Mouse (Mus musculus): ENCODE data around the gene Cdk17. TPM values are rescaled to one million over a fixed set of nuclear protein-coding genes. Genes with fewer than 3 reads are reported as not detected.
A peak's percentile ranks its signal among the peaks of the same experiment; 100 is the strongest.
"Not testable (repeated sequence)": the region's sequence is repeated elsewhere in the genome, so short reads cannot be mapped to it uniquely, and the experiment has no call there.

Gene Cdk17
- polyA plus RNA-seq, 1 experiment from 2014 or later, result 49.7 TPM

- no peak overlapping the region for H3K4me2 ChIP-seq (replicated peaks)
- no peaks in the 10 kb centered on the region for H3K36me3 ChIP-seq
- 84% methylated on average over 10 of the region's 10 CpGs for WGBS
- H3K27ac ChIP-seq, result no peak overlapping the region
- no peak for ATAC-seq (ENCODE audit: low FRiP score)
- H3K9ac ChIP-seq, result no peak overlapping the region
- H3K4me3 ChIP-seq, result no peak overlapping the region
- H3K9me3 ChIP-seq (replicated peaks), result no peaks in the 10 kb centered on the region
- no peaks in the 10 kb centered on the region; the same call in 1 of the 2 replicates for H3K4me1 ChIP-seq
- no peaks in the 10 kb centered on the region for H3K27me3 ChIP-seq
Measured at GRCm38 (mm10) chr10:93145088-93145487, 15.6 kb upstream of the Cdk17 start.

- Histone ChIP-seq H3K9ac (no peak overlapping the region), H3K27ac (no peak overlapping the region), H3K36me3 (no peaks in the 10 kb centered on the region), H3K9me3 (replicated peaks) (no peaks in the 10 kb centered on the region), H3K4me2 (replicated peaks) (no peak overlapping the region), H3K4me1 (no peaks in the 10 kb centered on the region; the same call in 1 of the 2 replicates), H3K27me3 (no peaks in the 10 kb centered on the region), H3K4me3 (no peak overlapping the region)
- WGBS, result 91% methylated on average over 4 of the region's 4 CpGs
- ATAC-seq (ENCODE audit: low FRiP score), result no peak
Measured at GRCm38 (mm10) chr10:93146601-93147000, 14.1 kb upstream of the Cdk17 start.

GRCm38 (mm10) chr10:93147691-93148090 lies 13.0 kb upstream of the Cdk17 start:
- no peaks in the 10 kb centered on the region for H3K9me3 ChIP-seq (replicated peaks)
- ATAC-seq (ENCODE audit: low FRiP score), result no peak
- H3K4me1 ChIP-seq, result no peaks in the 10 kb centered on the region; the same call in 1 of the 2 replicates
- no peaks in the 10 kb centered on the region for H3K36me3 ChIP-seq
- no peak overlapping the region for H3K4me3 ChIP-seq
- no peak overlapping the region for H3K4me2 ChIP-seq (replicated peaks)
- whole genome bisulfite sequencing, result 89% methylated on average over 6 of the region's 6 CpGs
- H3K27ac ChIP-seq, result no peak overlapping the region
- H3K27me3 ChIP-seq, result no peaks in the 10 kb centered on the region
- H3K9ac ChIP-seq, result no peak overlapping the region

GRCm38 (mm10) chr10:93149597-93149996 lies 11.1 kb upstream of the Cdk17 start:
- WGBS, result 56% methylated on average over 1 of the region's 2 CpGs
- no peaks in the 10 kb centered on the region for H3K4me1 ChIP-seq
- no peaks in the 10 kb centered on the region for H3K9me3 ChIP-seq (replicated peaks)
- no peaks in the 10 kb centered on the region for H3K27me3 ChIP-seq
- H3K27ac ChIP-seq, result no peak overlapping the region
- H3K4me3 ChIP-seq, result no peak overlapping the region
- H3K9ac ChIP-seq, result no peak overlapping the region
- ATAC-seq (ENCODE audit: low FRiP score), result no peak
- H3K4me2 ChIP-seq (replicated peaks), result no peak overlapping the region
- no peaks in the 10 kb centered on the region for H3K36me3 ChIP-seq

GRCm38 (mm10) chr10:93151775-93152174 lies 8.9 kb upstream of the Cdk17 start:
- no peaks in the 10 kb centered on the region for H3K4me1 ChIP-seq
- H3K4me3 ChIP-seq, result no peak overlapping the region
- H3K27me3 ChIP-seq, result no peaks in the 10 kb centered on the region
- no peak for ATAC-seq (ENCODE audit: low FRiP score)
- no peaks in the 10 kb centered on the region for H3K9me3 ChIP-seq (replicated peaks)
- 83% methylated on average over 6 of the region's 6 CpGs for WGBS
- no peak overlapping the region for H3K27ac ChIP-seq
- H3K4me2 ChIP-seq (replicated peaks), result no peak overlapping the region
- no peaks in the 10 kb centered on the region for H3K36me3 ChIP-seq
- no peak overlapping the region for H3K9ac ChIP-seq

GRCm38 (mm10) chr10:93152698-93153097 lies 8.0 kb upstream of the Cdk17 start:
- Histone ChIP-seq H3K4me2 (replicated peaks) (no peak overlapping the region), H3K36me3 (no peaks in the 10 kb centered on the region), H3K4me3 (no peak overlapping the region), H3K27me3 (no peaks in the 10 kb centered on the region), H3K9ac (no peak overlapping the region), H3K9me3 (replicated peaks) (no peaks in the 10 kb centered on the region), H3K27ac (no peak overlapping the region), H3K4me1 (no peaks in the 10 kb centered on the region)
- no peak for ATAC-seq (ENCODE audit: low FRiP score)
- WGBS, result 90% methylated on average over 5 of the region's 5 CpGs

GRCm38 (mm10) chr10:93153404-93153803 lies 7.3 kb upstream of the Cdk17 start:
- H3K4me3 ChIP-seq; H3K9me3 ChIP-seq (replicated peaks); H3K9ac ChIP-seq; H3K4me1 ChIP-seq; ATAC-seq (ENCODE audit: low FRiP score); H3K27me3 ChIP-seq; H3K36me3 ChIP-seq; H3K4me2 ChIP-seq (replicated peaks); H3K27ac ChIP-seq: not testable (repeated sequence)
- 96% methylated on average over 2 of the region's 2 CpGs for WGBS

GRCm38 (mm10) chr10:93159651-93160496 lies 801 bp upstream of the Cdk17 start:
- ATAC-seq (ENCODE audit: low FRiP score), result peak; percentile 76
- H3K9ac ChIP-seq, result 0 out of 2 replicates have a peak overlapping the region, but pooled peaks have one; percentile 32
- 28% methylated on average over 17 of the region's 17 CpGs for WGBS

GRCm38 (mm10) chr10:93160497-93160806 lies 223 bp upstream of the Cdk17 start:
- Histone ChIP-seq H3K4me3 (peak overlapping the region; percentile 97), H3K36me3 (no peaks in the 10 kb centered on the region), H3K9ac (peak overlapping the region; percentile 99), H3K9me3 (replicated peaks) (no peaks in the 10 kb centered on the region), H3K27me3 (no peaks in the 10 kb centered on the region), H3K4me2 (replicated peaks) (peak overlapping the region; percentile 65), H3K27ac (peak overlapping the region; percentile 99), H3K4me1 (peaks cover 22% of the 10 kb centered on the region)
- under 1% methylated on average over 25 of the region's 26 CpGs for WGBS
- ATAC-seq (ENCODE audit: low FRiP score), result peak; percentile 89

More at GRCm38 (mm10) chr10:93159651-93160496, 801 bp upstream of the Cdk17 start:
- peaks cover 16% of the 10 kb centered on the region for H3K4me1 ChIP-seq
- H3K9me3 ChIP-seq (replicated peaks), result no peaks in the 10 kb centered on the region
- H3K36me3 ChIP-seq, result no peaks in the 10 kb centered on the region
- peak overlapping the region; percentile 97 for H3K4me3 ChIP-seq
- no peak overlapping the region; the same call in 1 of the 2 replicates for H3K27ac ChIP-seq
- H3K4me2 ChIP-seq (replicated peaks), result peak overlapping the region; percentile 65
- H3K27me3 ChIP-seq, result no peaks in the 10 kb centered on the region

GRCm38 (mm10) chr10:93161511-93162275 lies 1.0 kb downstream of the Cdk17 start:
- Histone ChIP-seq H3K9me3 (replicated peaks) (no peaks in the 10 kb centered on the region), H3K4me3 (peak overlapping the region; percentile 97), H3K9ac (peak overlapping the region; percentile 99), H3K4me1 (peaks cover 34% of the 10 kb centered on the region), H3K4me2 (replicated peaks) (peak overlapping the region; percentile 65), H3K36me3 (no peaks in the 10 kb centered on the region), H3K27ac (peak overlapping the region; percentile 99), H3K27me3 (no peaks in the 10 kb centered on the region)
- under 1% methylated on average over 31 of the region's 33 CpGs for WGBS
- peak; percentile 56 for ATAC-seq (ENCODE audit: low FRiP score)

GRCm38 (mm10) chr10:93162276-93162971 lies 1.7 kb downstream of the Cdk17 start:
- H3K9ac ChIP-seq, result peak overlapping the region; percentile 99
- peak overlapping the region; percentile 65 for H3K4me2 ChIP-seq (replicated peaks)
- H3K27ac ChIP-seq, result peak overlapping the region; percentile 99
- no peaks in the 10 kb centered on the region for H3K36me3 ChIP-seq
- ATAC-seq (ENCODE audit: low FRiP score), result no peak
- no peaks in the 10 kb centered on the region for H3K9me3 ChIP-seq (replicated peaks)
- peaks cover 34% of the 10 kb centered on the region for H3K4me1 ChIP-seq
- no peaks in the 10 kb centered on the region for H3K27me3 ChIP-seq
- 11% methylated on average over 11 of the region's 11 CpGs for WGBS
- H3K4me3 ChIP-seq, result peak overlapping the region; percentile 97
